ENCODE assay signal across 9 mouse cellular contexts in the genomic region with DNA sequence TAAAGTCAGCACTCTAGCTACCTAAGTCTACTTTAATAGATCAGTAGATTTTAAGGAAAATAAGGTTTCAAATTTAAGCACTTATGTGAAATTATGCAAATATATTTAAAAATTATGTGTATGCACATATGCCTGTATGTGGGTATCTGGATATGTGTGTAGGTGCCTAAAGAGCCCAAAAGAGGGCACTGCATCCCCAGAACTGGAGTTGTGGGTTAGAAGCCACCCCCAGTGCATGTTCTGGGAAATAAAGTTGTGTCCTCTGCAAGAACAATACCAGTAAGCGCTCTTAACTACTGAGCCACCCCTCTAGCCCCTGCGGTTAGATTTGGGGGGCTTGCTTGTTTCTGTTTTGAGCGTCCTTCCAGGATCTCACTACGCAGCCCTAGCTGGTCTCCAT.
DNase-seq lines count a peak whose midpoint lies in the region; ATAC-seq and TF ChIP-seq lines count a peak whose summit lies in the region.
"Had no signal": no experiment of that assay in that cellular context is flagged by ENCODE, and none has a peak within 500 bp of the region (broad histone marks: within the 10 kb centered on the region; RNA-seq: fewer than 3 reads in every experiment).

No protein-coding gene starts in this region.

- H3K9ac ChIP-seq in liver, embryonic 14.5 days (replicated peaks): no peak overlapping the region

- no peak for TF ChIP-seq EP300 in liver, embryonic 14.5 days (IDR thresholded peaks at IDR 0.05; ENCODE audit: low read depth)

- WGBS in liver, embryonic 14.5 days (ENCODE audit: insufficient replicate concordance): 73% methylated on average over 4 of the region's 4 CpGs

- H3K4me2 ChIP-seq in liver, embryonic 14.5 days (ENCODE audit: low read depth): no peak overlapping the region

- DNase-seq in adrenal gland, adult (ENCODE audit: inconsistent age in 2 of 2, low spot score in 1 of 2): peak; percentile 47 to 75
- DNase-seq in adrenal gland, postnatal 25 days: no peak
- DNase-seq in liver, embryonic 14.5 days (ENCODE audit: low read depth in 3 of 3, low spot score in 3 of 3): no peak
- no peak for DNase-seq in liver
- DNase-seq in thymus, adult 18-20 months: peak; percentile 11 to 23
- DNase-seq in right cerebral cortex, postnatal 36 days (ENCODE audit: low spot score in 2 of 2): no peak
- DNase-seq in cerebellum, adult 18-20 months: no peak
- DNase-seq: cerebellum, adult 2 months had no signal

- H3K9me3 ChIP-seq in liver, embryonic 14.5 days (ENCODE audit: control insufficient read depth, low read length): no peaks in the 10 kb centered on the region

- no peaks in the 10 kb centered on the region for H3K27me3 ChIP-seq in liver, embryonic 14.5 days (ENCODE audit: control insufficient read depth, insufficient read depth, low read length)

- peak; percentile 42 for TF ChIP-seq CTCF in liver, embryonic 14.5 days (IDR thresholded peaks at IDR 0.05; ENCODE audit: low read depth)

- H3K4me1 ChIP-seq in liver, embryonic 14.5 days (replicated peaks; ENCODE audit: control insufficient read depth in 2 of 2, insufficient read depth in 2 of 2, low read length in 1 of 2): no peaks in the 10 kb centered on the region

- no peak overlapping the region for H3K4me3 ChIP-seq in liver, embryonic 14.5 days (ENCODE audit: insufficient read depth in 1 of 2, low read depth in 2 of 2, low read length in 2 of 2)

- no peak overlapping the region for H3K27ac ChIP-seq in liver, embryonic 14.5 days

- no peak for ATAC-seq in liver, embryonic 14.5 days (ENCODE audit: insufficient read depth)
- ATAC-seq in common myeloid progenitor, adult 5-6 weeks (replicated peaks; ENCODE audit: low read depth, poor library complexity, severe bottlenecking): peak; percentile 69; the same call in 1 of the 2 replicates

- H3K36me3 ChIP-seq in liver, embryonic 14.5 days (replicated peaks; ENCODE audit: control insufficient read depth, insufficient read depth, low read depth): no peaks in the 10 kb centered on the region

Comparison
In these comparisons a context has a peak if more than half of its experiments do, and no peak if none do; other contexts are left out.
1. DNase-seq: peak in adrenal gland, adult (2 of 2) and thymus, adult 18-20 months (2 of 2); none in adrenal gland, postnatal 25 days (single experiment), liver, embryonic 14.5 days (0 of 3), liver (single experiment), right cerebral cortex, postnatal 36 days (0 of 2) and cerebellum, adult 18-20 months (0 of 2).